Mouse (Mus musculus) MEL (cell line): ENCODE results near the gene Arid5b. TPM values are rescaled to one million over a fixed set of nuclear protein-coding genes. Genes with fewer than 3 reads are reported as not detected.

ENCODE experiments used
- DNase-seq: peaks from one replicate; pipeline ENCODE4 v3.0.0; 2011; ENCODE audit warnings: low read depth, low spot score
- H3K27ac ChIP-seq: 2 replicates; pipeline ENCODE4 v1.5.1; 2012; ENCODE audit warnings: low read depth, mild to moderate bottlenecking, control low read depth, low read length, moderate library complexity; ENCODE audit not compliant: control insufficient read depth
- H3K27me3 ChIP-seq, 2 experiments: fragments of 150-350 bp in 1 of 2; sonication (generic) in 1 of 2; 2 replicates each; pipeline ENCODE4 v1.6.1; 2012; ENCODE audit warnings: low read length in 2 of 2, mild to moderate bottlenecking in 2 of 2, improper control_type of control experiment in 1 of 2, moderate library complexity in 1 of 2; ENCODE audit not compliant: insufficient read depth in 2 of 2, control insufficient read depth in 1 of 2
- H3K36me3 ChIP-seq, 2 experiments: 2 replicates each; pipeline ENCODE4 v1.6.1; 2012 to 2014; ENCODE audit warnings: low read length in 2 of 2, improper control_type of control experiment in 1 of 2, inconsistent platforms in 1 of 2, mild to moderate bottlenecking in 1 of 2; ENCODE audit not compliant: insufficient read depth in 2 of 2, control insufficient read depth in 1 of 2
- H3K4me1 ChIP-seq, 2 experiments: fragments of 150-350 bp in 1 of 2; sonication (generic) in 1 of 2; 2 replicates each; pipeline ENCODE4 v1.6.1; 2012; ENCODE audit warnings: low read length in 2 of 2, improper control_type of control experiment in 1 of 2, mild to moderate bottlenecking in 1 of 2; ENCODE audit not compliant: insufficient read depth in 2 of 2, control insufficient read depth in 1 of 2
- H3K4me3 ChIP-seq, 2 experiments: fragments of 150-350 bp in 1 of 2; sonication (generic) in 1 of 2; 2 replicates each; pipeline ENCODE4 v1.5.1; 2012; ENCODE audit warnings: low read depth in 2 of 2, low read length in 2 of 2, mild to moderate bottlenecking in 2 of 2, moderate library complexity in 2 of 2, control low read depth in 1 of 2, improper control_type of control experiment in 1 of 2; ENCODE audit not compliant: control insufficient read depth in 1 of 2, insufficient read depth in 1 of 2
- H3K79me2 ChIP-seq: 2 replicates; pipeline ENCODE4 v1.6.1; 2012; ENCODE audit warnings: mild to moderate bottlenecking, low read length, moderate library complexity; ENCODE audit not compliant: control insufficient read depth, poor library complexity, insufficient read depth
- H3K9ac ChIP-seq: 2 replicates; pipeline ENCODE4 v1.6.1; 2012; ENCODE audit warnings: low read depth, mild to moderate bottlenecking, control low read depth, low read length, moderate library complexity; ENCODE audit not compliant: control insufficient read depth, poor library complexity, severe bottlenecking
- H3K9me3 ChIP-seq: fragments of 150-350 bp; sonication (generic); replicated peaks from 2 replicates; pipeline ENCODE4 v1.6.1; 2012; ENCODE audit warnings: mild to moderate bottlenecking, low read length, improper control_type of control experiment, moderate library complexity; ENCODE audit not compliant: insufficient read depth
- BHLHE40 ChIP-seq: IDR thresholded peaks from 2 replicates; pipeline ENCODE4 v1.6.1; 2012; ENCODE audit warnings: low read depth, mild to moderate bottlenecking, inconsistent platforms, low read length, improper control_type of control experiment, borderline replicate concordance
- CHD1 ChIP-seq: IDR thresholded peaks from 2 replicates; pipeline ENCODE4 v1.6.1; 2012; ENCODE audit warnings: low read depth, mild to moderate bottlenecking, inconsistent platforms, low read length, improper control_type of control experiment
- GATA1 ChIP-seq: IDR thresholded peaks from 2 replicates; pipeline ENCODE4 v1.6.1; 2011; ENCODE audit warnings: low read depth, low read length, improper control_type of control experiment
- KAT2A ChIP-seq: conservative IDR thresholded peaks from 2 replicates; pipeline ENCODE4 v1.6.1; 2012; ENCODE audit warnings: low read depth, low read length, improper control_type of control experiment, inconsistent platforms
- MAFK ChIP-seq: IDR thresholded peaks from 2 replicates; pipeline ENCODE4 v1.6.1; 2011; ENCODE audit warnings: low read depth, mild to moderate bottlenecking, low read length, improper control_type of control experiment, borderline replicate concordance
- MAZ ChIP-seq: IDR thresholded peaks from 2 replicates; pipeline ENCODE4 v1.6.1; 2012; ENCODE audit warnings: low read depth, mild to moderate bottlenecking, inconsistent platforms, low read length, improper control_type of control experiment
- NELFE ChIP-seq: IDR thresholded peaks from 2 replicates; pipeline ENCODE4 v1.6.1; 2011; ENCODE audit warnings: low read depth, low read length, improper control_type of control experiment
- NRF1 ChIP-seq: IDR thresholded peaks from 2 replicates; pipeline ENCODE4 v1.6.1; 2014; ENCODE audit warnings: low read depth, mild to moderate bottlenecking, inconsistent platforms, low read length, improper control_type of control experiment, moderate library complexity; ENCODE audit not compliant: poor library complexity, insufficient read depth, severe bottlenecking
- POLR2A ChIP-seq, 2 experiments: IDR thresholded peaks; 2 replicates each; pipeline ENCODE4 v1.6.1; 2011 to 2012; ENCODE audit warnings: low read length in 2 of 2, mild to moderate bottlenecking in 2 of 2, control low read depth in 1 of 2, improper control_type of control experiment in 1 of 2, low read depth in 1 of 2, moderate library complexity in 1 of 2; ENCODE audit not compliant: control insufficient read depth in 1 of 2, insufficient read depth in 1 of 2, poor library complexity in 1 of 2
- POLR2AphosphoS5 ChIP-seq: IDR thresholded peaks from 2 replicates; pipeline ENCODE4 v1.6.1; 2012; ENCODE audit warnings: low read depth, borderline replicate concordance, mild to moderate bottlenecking, inconsistent platforms, low read length, moderate library complexity, mixed read lengths
- SIN3A ChIP-seq: IDR thresholded peaks from 2 replicates; pipeline ENCODE4 v1.6.1; 2012; ENCODE audit warnings: low read length, improper control_type of control experiment, inconsistent platforms
- TAL1 ChIP-seq: IDR thresholded peaks from 2 replicates; pipeline ENCODE4 v1.6.1; 2012; ENCODE audit warnings: mild to moderate bottlenecking, inconsistent platforms, low read length, moderate library complexity, mixed read lengths
- TBP ChIP-seq: IDR thresholded peaks from 2 replicates; pipeline ENCODE4 v1.8.0; 2011; ENCODE audit warnings: low read depth, low read length, improper control_type of control experiment
- UBTF ChIP-seq: IDR thresholded peaks from 2 replicates; pipeline ENCODE4 v1.6.1; 2012; ENCODE audit warnings: low read depth, mild to moderate bottlenecking, inconsistent platforms, low read length, improper control_type of control experiment, moderate library complexity, borderline replicate concordance; ENCODE audit not compliant: insufficient read depth
- USF1 ChIP-seq: IDR thresholded peaks from 2 replicates; pipeline ENCODE4 v1.6.1; 2014; ENCODE audit warnings: low read depth, mild to moderate bottlenecking, inconsistent platforms, low read length, improper control_type of control experiment, moderate library complexity
- ZC3H11A ChIP-seq: IDR thresholded peaks from 2 replicates; pipeline ENCODE4 v1.6.1; 2012; ENCODE audit warnings: low read depth, mild to moderate bottlenecking, inconsistent platforms, low read length, improper control_type of control experiment
- ZKSCAN1 ChIP-seq: IDR thresholded peaks from 2 replicates; pipeline ENCODE4 v1.6.1; 2012; ENCODE audit warnings: low read depth, mild to moderate bottlenecking, inconsistent platforms, low read length, improper control_type of control experiment, moderate library complexity
- polyA plus RNA-seq, 2 experiments: library from polyadenylated mRNA; stranded (reverse) in 1 of 2; unstranded in 1 of 2; fragments of >175 nt in 1 of 2; fragments of >200 nt in 1 of 2; gene quantifications; 2 replicates each; pipeline versions ENCODE4 v1.2.1 to v1.2.4; 2012; ENCODE audit warnings: low replicate concordance in 2 of 2, low read depth in 1 of 2; ENCODE audit not compliant: insufficient read length in 2 of 2, insufficient read depth in 1 of 2, missing spikeins in 1 of 2
- total RNA-seq: library from RNA; depleted of rRNA; stranded (reverse); fragments of 300-350 nt; gene quantifications from 2 replicates; pipeline ENCODE4 v1.2.3, GENCODE M21; 2012

The Arid5b gene
- total and polyA plus RNA-seq, 3 experiments, result 0.03 TPM; not detected in 2

DNA sequence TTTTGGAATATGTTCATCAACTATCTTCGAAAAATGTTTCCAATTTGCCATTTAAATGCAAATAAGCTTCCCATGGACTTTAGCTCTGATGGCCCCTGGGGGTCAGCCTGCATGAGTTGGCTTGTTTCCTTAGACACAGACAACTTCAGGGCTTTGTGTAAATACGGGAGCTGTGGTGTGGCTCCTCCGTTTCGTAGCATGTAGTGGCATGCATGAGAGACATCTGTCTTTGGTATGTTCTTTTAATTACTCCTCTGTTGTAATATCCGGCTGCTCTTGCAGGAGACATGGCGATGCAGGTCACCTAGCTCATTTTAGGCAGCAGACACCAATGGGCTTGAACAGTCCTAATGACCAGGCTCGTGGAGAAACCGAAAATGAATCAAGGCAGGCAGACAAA, 121.0 kb downstream of the Arid5b start:
- TF ChIP-seq MAFK, result no peak
- no peak for TF ChIP-seq NELFE
- H3K4me3 ChIP-seq, result no peak overlapping the region

DNA sequence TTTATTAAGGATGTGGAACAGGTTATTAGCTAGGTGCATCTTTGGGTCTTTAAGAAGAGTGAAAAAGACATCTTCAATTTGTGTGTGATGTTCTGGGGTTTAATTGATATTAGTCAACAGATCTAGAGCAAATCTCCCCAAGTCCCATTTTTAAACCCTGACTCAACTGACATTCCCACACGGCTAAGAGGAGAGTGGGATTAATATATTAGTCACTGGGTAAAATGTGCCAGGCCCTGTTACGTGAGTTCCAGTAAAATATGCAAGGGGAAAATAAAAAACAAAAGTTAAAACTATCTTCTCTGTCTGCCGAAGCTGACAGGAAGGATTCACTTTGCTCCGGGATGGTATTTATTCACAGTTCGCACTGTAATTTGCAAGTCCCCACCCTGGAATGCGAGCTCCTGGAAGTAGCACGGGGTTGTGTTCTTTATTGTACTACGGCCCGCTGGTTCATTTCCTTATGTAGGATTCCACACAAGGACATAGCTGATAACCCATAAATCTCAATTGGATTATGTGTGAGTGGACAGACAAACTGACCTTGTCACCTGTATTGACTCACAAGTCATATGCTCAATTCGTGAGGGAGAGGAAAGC, 121.8 kb downstream of the Arid5b start:
- Histone ChIP-seq H3K9me3 (no peaks in the 10 kb centered on the region), H3K36me3 (no peaks in the 10 kb centered on the region; a peak in 2 of 4 replicates), H3K79me2 (no peaks in the 10 kb centered on the region), H3K27ac (no peak overlapping the region), H3K9ac (no peak overlapping the region), H3K4me3 (no peak overlapping the region), H3K4me1 (peaks cover 2 to 12% of the 10 kb centered on the region in 2 experiments; a peak in 3 of 4 replicates), H3K27me3 (no peaks in the 10 kb centered on the region)
- no peak for DNase-seq
- TF ChIP-seq TAL1 (no peak), KAT2A (no peak), POLR2AphosphoS5 (no peak), CHD1 (no peak), GATA1 (no peak), ZC3H11A (no peak), USF1 (no peak), UBTF (no peak), TBP (no peak), MAZ (no peak), POLR2A (IDR thresholded peaks at IDR 0.05; ENCODE audit: control insufficient read depth in 1 of 2, insufficient read depth in 1 of 2, low read depth in 1 of 2, low read length in 2 of 2, poor library complexity in 1 of 2) (no peak), SIN3A (no peak), NRF1 (no peak), ZKSCAN1 (no peak), BHLHE40 (no peak)

More for the DNA sequence above, 121.0 kb downstream of the Arid5b start:
- DNase-seq, result no peak
- H3K27ac ChIP-seq, result no peak overlapping the region
- H3K36me3 ChIP-seq, result no peaks in the 10 kb centered on the region; a peak in 2 of 4 replicates
- peaks cover 2 to 12% of the 10 kb centered on the region in 2 experiments; a peak in 3 of 4 replicates for H3K4me1 ChIP-seq
- H3K79me2 ChIP-seq, result no peaks in the 10 kb centered on the region
- no peaks in the 10 kb centered on the region for H3K9me3 ChIP-seq
- no peaks in the 10 kb centered on the region for H3K27me3 ChIP-seq
- H3K9ac ChIP-seq, result no peak overlapping the region
